Mouse (Mus musculus): ENCODE measurements around the gene Umod. TPM values are rescaled to one million over a fixed set of nuclear protein-coding genes. Genes with fewer than 3 reads are reported as not detected.

The Umod gene
- not detected in 2 replicates for polyA plus RNA-seq (2014; fragmentation: Nextera tagmentation; extraction: Ambion mirVana)

GRCm38 (mm10) chr7:119479256-119479655 lies at the start of gene Umod:
Gene Umod (minus strand): TSS chr7:119479282.
- no peak for ATAC-seq (ENCODE audit: insufficient number of reproducible peaks, insufficient read depth, low FRiP score, low read depth)
- no peak within 1 kb of the TSS for H3K27ac ChIP-seq (ENCODE audit: low read length)
- no peak within 1 kb of the TSS for H3K9ac ChIP-seq (replicated peaks; ENCODE audit: low read depth, low read length)
- H3K9me3 ChIP-seq (ENCODE audit: control insufficient read depth, low read depth, low read length), result no peaks in the 10 kb centered on the region
- H3K4me3 ChIP-seq (ENCODE audit: low read depth, low read length), result no peak within 1 kb of the TSS
- no peaks in the 10 kb centered on the region for H3K27me3 ChIP-seq (ENCODE audit: control insufficient read depth, insufficient read depth, low read length)
- no peak within 1 kb of the TSS for H3K4me2 ChIP-seq (replicated peaks; ENCODE audit: low read depth, low read length)
- no peaks in the 10 kb centered on the region for H3K4me1 ChIP-seq (ENCODE audit: control insufficient read depth, insufficient read depth, low read length)
- H3K36me3 ChIP-seq (ENCODE audit: control insufficient read depth, insufficient read depth, low read length), result no peaks in the 10 kb centered on the region

- Histone ChIP-seq H3K4me2 (replicated peaks; ENCODE audit: low read depth, low read length) (no peak overlapping the region), H3K27me3 (ENCODE audit: control insufficient read depth, insufficient read depth, low read length) (no peaks in the 10 kb centered on the region), H3K27ac (ENCODE audit: low read length) (no peak overlapping the region), H3K9me3 (ENCODE audit: control insufficient read depth, low read depth, low read length) (no peaks in the 10 kb centered on the region), H3K4me3 (ENCODE audit: low read depth, low read length) (no peak overlapping the region), H3K9ac (replicated peaks; ENCODE audit: low read depth, low read length) (no peak overlapping the region), H3K4me1 (ENCODE audit: control insufficient read depth, insufficient read depth, low read length) (no peaks in the 10 kb centered on the region), H3K36me3 (ENCODE audit: control insufficient read depth, insufficient read depth, low read length) (no peaks in the 10 kb centered on the region)
- no peak for ATAC-seq (ENCODE audit: insufficient number of reproducible peaks, insufficient read depth, low FRiP score, low read depth)
- WGBS, result 72% methylated on average over 7 of the region's 7 CpGs
Measured at GRCm38 (mm10) chr7:119528617-119529016, 49.5 kb upstream of the Umod start.

- H3K4me2 ChIP-seq (replicated peaks; ENCODE audit: low read depth, low read length), result no peak overlapping the region
- no peaks in the 10 kb centered on the region for H3K27me3 ChIP-seq (ENCODE audit: control insufficient read depth, insufficient read depth, low read length)
- H3K4me1 ChIP-seq (ENCODE audit: control insufficient read depth, insufficient read depth, low read length), result no peaks in the 10 kb centered on the region
- no peak overlapping the region for H3K4me3 ChIP-seq (ENCODE audit: low read depth, low read length)
- H3K36me3 ChIP-seq (ENCODE audit: control insufficient read depth, insufficient read depth, low read length), result no peaks in the 10 kb centered on the region
- H3K9ac ChIP-seq (replicated peaks; ENCODE audit: low read depth, low read length), result no peak overlapping the region
- no peaks in the 10 kb centered on the region for H3K9me3 ChIP-seq (ENCODE audit: control insufficient read depth, low read depth, low read length)
- 60% methylated on average over 2 of the region's 2 CpGs for WGBS
- H3K27ac ChIP-seq (ENCODE audit: low read length), result no peak overlapping the region
- ATAC-seq (ENCODE audit: insufficient number of reproducible peaks, insufficient read depth, low FRiP score, low read depth), result no peak
Measured at GRCm38 (mm10) chr7:119527548-119527947, 48.5 kb upstream of the Umod start.

GRCm38 (mm10) chr7:119527135-119527534 lies 48.1 kb upstream of the Umod start:
- no peak overlapping the region for H3K4me2 ChIP-seq (replicated peaks; ENCODE audit: low read depth, low read length)
- no peaks in the 10 kb centered on the region for H3K9me3 ChIP-seq (ENCODE audit: control insufficient read depth, low read depth, low read length)
- no peak for ATAC-seq (ENCODE audit: insufficient number of reproducible peaks, insufficient read depth, low FRiP score, low read depth)
- WGBS, result 95% methylated on average over 1 of the region's 1 CpGs
- no peaks in the 10 kb centered on the region for H3K4me1 ChIP-seq (ENCODE audit: control insufficient read depth, insufficient read depth, low read length)
- H3K27me3 ChIP-seq (ENCODE audit: control insufficient read depth, insufficient read depth, low read length), result no peaks in the 10 kb centered on the region
- no peak overlapping the region for H3K9ac ChIP-seq (replicated peaks; ENCODE audit: low read depth, low read length)
- no peaks in the 10 kb centered on the region for H3K36me3 ChIP-seq (ENCODE audit: control insufficient read depth, insufficient read depth, low read length)
- H3K4me3 ChIP-seq (ENCODE audit: low read depth, low read length), result no peak overlapping the region
- no peak overlapping the region for H3K27ac ChIP-seq (ENCODE audit: low read length)

GRCm38 (mm10) chr7:119526486-119526885 lies 47.4 kb upstream of the Umod start:
- 76% methylated on average over 13 of the region's 13 CpGs for WGBS
- Histone ChIP-seq H3K4me3 (ENCODE audit: low read depth, low read length) (no peak overlapping the region), H3K4me2 (replicated peaks; ENCODE audit: low read depth, low read length) (no peak overlapping the region), H3K36me3 (ENCODE audit: control insufficient read depth, insufficient read depth, low read length) (no peaks in the 10 kb centered on the region), H3K4me1 (ENCODE audit: control insufficient read depth, insufficient read depth, low read length) (no peaks in the 10 kb centered on the region), H3K9ac (replicated peaks; ENCODE audit: low read depth, low read length) (no peak overlapping the region), H3K27ac (ENCODE audit: low read length) (no peak overlapping the region), H3K9me3 (ENCODE audit: control insufficient read depth, low read depth, low read length) (no peaks in the 10 kb centered on the region), H3K27me3 (ENCODE audit: control insufficient read depth, insufficient read depth, low read length) (no peaks in the 10 kb centered on the region)
- ATAC-seq (ENCODE audit: insufficient number of reproducible peaks, insufficient read depth, low FRiP score, low read depth), result no peak

- no peak overlapping the region for H3K4me3 ChIP-seq (ENCODE audit: low read depth, low read length)
- no peak overlapping the region for H3K4me2 ChIP-seq (replicated peaks; ENCODE audit: low read depth, low read length)
- ATAC-seq (ENCODE audit: insufficient number of reproducible peaks, insufficient read depth, low FRiP score, low read depth), result no peak
- 30% methylated on average over 2 of the region's 2 CpGs for WGBS
- H3K27ac ChIP-seq (ENCODE audit: low read length), result no peak overlapping the region
- no peaks in the 10 kb centered on the region for H3K36me3 ChIP-seq (ENCODE audit: control insufficient read depth, insufficient read depth, low read length)
- H3K27me3 ChIP-seq (ENCODE audit: control insufficient read depth, insufficient read depth, low read length), result no peaks in the 10 kb centered on the region
- no peaks in the 10 kb centered on the region for H3K9me3 ChIP-seq (ENCODE audit: control insufficient read depth, low read depth, low read length)
- no peaks in the 10 kb centered on the region for H3K4me1 ChIP-seq (ENCODE audit: control insufficient read depth, insufficient read depth, low read length)
- H3K9ac ChIP-seq (replicated peaks; ENCODE audit: low read depth, low read length), result no peak overlapping the region
Measured at GRCm38 (mm10) chr7:119525881-119526281, 46.8 kb upstream of the Umod start.

- no peak within 1 kb of the TSS for H3K4me2 ChIP-seq (replicated peaks; ENCODE audit: low read depth, low read length)
- 67% methylated on average over 4 of the region's 4 CpGs for WGBS
- H3K36me3 ChIP-seq (ENCODE audit: control insufficient read depth, insufficient read depth, low read length), result no peaks in the 10 kb centered on the region
- ATAC-seq (ENCODE audit: insufficient number of reproducible peaks, insufficient read depth, low FRiP score, low read depth), result no peak
- H3K9me3 ChIP-seq (ENCODE audit: control insufficient read depth, low read depth, low read length), result no peaks in the 10 kb centered on the region
- H3K9ac ChIP-seq (replicated peaks; ENCODE audit: low read depth, low read length), result no peak within 1 kb of the TSS
- no peak within 1 kb of the TSS for H3K27ac ChIP-seq (ENCODE audit: low read length)
- H3K4me3 ChIP-seq (ENCODE audit: low read depth, low read length), result no peak within 1 kb of the TSS
- no peaks in the 10 kb centered on the region for H3K4me1 ChIP-seq (ENCODE audit: control insufficient read depth, insufficient read depth, low read length)
- no peaks in the 10 kb centered on the region for H3K27me3 ChIP-seq (ENCODE audit: control insufficient read depth, insufficient read depth, low read length)
Measured at GRCm38 (mm10) chr7:119523389-119523788, 44.3 kb upstream of the Umod start, which contains the start of gene Pdilt. Gene Pdilt (minus strand): TSS chr7:119523489.

- WGBS, result 72% methylated on average over 1 of the region's 1 CpGs
- H3K4me2 ChIP-seq (replicated peaks; ENCODE audit: low read depth, low read length), result no peak overlapping the region
- H3K36me3 ChIP-seq (ENCODE audit: control insufficient read depth, insufficient read depth, low read length), result no peaks in the 10 kb centered on the region
Measured at GRCm38 (mm10) chr7:119522385-119522784, 43.3 kb upstream of the Umod start.

GRCm38 (mm10) chr7:119521816-119522215 lies 42.7 kb upstream of the Umod start:
- no peaks in the 10 kb centered on the region for H3K27me3 ChIP-seq (ENCODE audit: control insufficient read depth, insufficient read depth, low read length)
- H3K4me2 ChIP-seq (replicated peaks; ENCODE audit: low read depth, low read length), result no peak overlapping the region
- no peaks in the 10 kb centered on the region for H3K36me3 ChIP-seq (ENCODE audit: control insufficient read depth, insufficient read depth, low read length)
- no peaks in the 10 kb centered on the region for H3K9me3 ChIP-seq (ENCODE audit: control insufficient read depth, low read depth, low read length)
- H3K4me1 ChIP-seq (ENCODE audit: control insufficient read depth, insufficient read depth, low read length), result no peaks in the 10 kb centered on the region
- H3K9ac ChIP-seq (replicated peaks; ENCODE audit: low read depth, low read length), result no peak overlapping the region
- H3K27ac ChIP-seq (ENCODE audit: low read length), result no peak overlapping the region
- 79% methylated on average over 3 of the region's 3 CpGs for WGBS
- no peak overlapping the region for H3K4me3 ChIP-seq (ENCODE audit: low read depth, low read length)
- no peak for ATAC-seq (ENCODE audit: insufficient number of reproducible peaks, insufficient read depth, low FRiP score, low read depth)

More at GRCm38 (mm10) chr7:119522385-119522784, 43.3 kb upstream of the Umod start:
- no peaks in the 10 kb centered on the region for H3K27me3 ChIP-seq (ENCODE audit: control insufficient read depth, insufficient read depth, low read length)
- no peaks in the 10 kb centered on the region for H3K9me3 ChIP-seq (ENCODE audit: control insufficient read depth, low read depth, low read length)
- H3K27ac ChIP-seq (ENCODE audit: low read length), result no peak overlapping the region
- no peak overlapping the region for H3K4me3 ChIP-seq (ENCODE audit: low read depth, low read length)
- no peaks in the 10 kb centered on the region for H3K4me1 ChIP-seq (ENCODE audit: control insufficient read depth, insufficient read depth, low read length)
- no peak overlapping the region for H3K9ac ChIP-seq (replicated peaks; ENCODE audit: low read depth, low read length)
- no peak for ATAC-seq (ENCODE audit: insufficient number of reproducible peaks, insufficient read depth, low FRiP score, low read depth)
